Mouse (Mus musculus): ENCODE data around the gene Pgap3. TPM values are rescaled to one million over a fixed set of nuclear protein-coding genes. Genes with fewer than 3 reads are reported as not detected.

Pgap3 gene
- polyA plus RNA-seq, 1 experiment from 2014 or later: 17.4 TPM

DNA sequence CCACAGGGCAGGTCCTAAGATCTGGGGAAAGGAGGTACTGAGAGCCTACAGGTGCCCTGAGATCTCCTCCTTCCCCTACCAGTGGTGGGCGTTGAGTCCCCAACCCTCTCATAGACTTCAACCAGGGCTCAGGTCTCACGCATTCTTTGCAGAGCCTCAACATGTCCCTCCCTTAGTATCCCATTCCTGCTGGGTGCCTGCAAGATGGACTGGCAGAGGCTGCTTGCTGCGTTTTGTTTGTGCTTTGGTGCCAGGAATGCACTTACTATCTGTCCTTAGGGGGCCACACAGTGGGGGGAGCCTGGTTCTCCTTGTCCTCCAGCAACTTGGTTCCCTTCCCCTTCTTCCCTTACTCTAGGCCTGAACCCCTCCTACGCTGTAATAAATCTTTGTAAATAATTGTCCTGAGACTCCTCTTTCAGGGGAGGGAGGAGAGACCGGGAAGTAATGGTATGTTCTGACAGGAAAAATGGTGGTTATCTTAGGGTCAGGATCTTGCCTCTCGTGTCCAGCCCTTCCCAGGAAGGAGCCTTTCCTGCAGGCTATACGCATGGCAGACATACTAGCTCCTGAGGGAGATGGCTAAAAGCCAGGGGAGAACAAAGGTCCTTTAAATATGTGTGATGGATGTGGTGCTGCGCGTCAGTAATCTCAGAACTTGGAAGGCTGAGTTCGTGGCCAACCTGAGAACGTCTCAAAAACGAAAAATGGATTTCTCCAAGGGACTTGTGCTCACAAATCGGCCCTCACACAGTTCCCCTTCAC is 42.7 kb downstream of the Pgap3 start:
- peak overlapping the region; percentile 76 for H3K4me2 ChIP-seq (ENCODE audit: low read length)
- no peaks in the 10 kb centered on the region for H3K27me3 ChIP-seq (ENCODE audit: insufficient read depth, low read length)
- ATAC-seq (replicated peaks; ENCODE audit: low FRiP score, low read depth) (peak; percentile 21; the same call in 1 of the 2 replicates), DNase-seq (ENCODE audit: low spot score) (peak; percentile 91)
- H3K27ac ChIP-seq: peak overlapping the region; percentile 97
- H3K9me3 ChIP-seq (replicated peaks; ENCODE audit: low read length): no peaks in the 10 kb centered on the region
- H3K36me3 ChIP-seq (ENCODE audit: insufficient read depth, low read length): no peaks in the 10 kb centered on the region
- no peak for TF ChIP-seq CTCF (IDR thresholded peaks at IDR 0.05; ENCODE audit: low read depth)
- H3K4me3 ChIP-seq (replicated peaks; ENCODE audit: low read depth, low read length): peak overlapping the region; percentile 77
- H3K9ac ChIP-seq (ENCODE audit: low read depth, low read length): peak overlapping the region; percentile 39
- H3K4me1 ChIP-seq (replicated peaks; ENCODE audit: insufficient read depth, low read length): peaks cover 29% of the 10 kb centered on the region
- 6% methylated on average over 13 of the region's 13 CpGs for WGBS

DNA sequence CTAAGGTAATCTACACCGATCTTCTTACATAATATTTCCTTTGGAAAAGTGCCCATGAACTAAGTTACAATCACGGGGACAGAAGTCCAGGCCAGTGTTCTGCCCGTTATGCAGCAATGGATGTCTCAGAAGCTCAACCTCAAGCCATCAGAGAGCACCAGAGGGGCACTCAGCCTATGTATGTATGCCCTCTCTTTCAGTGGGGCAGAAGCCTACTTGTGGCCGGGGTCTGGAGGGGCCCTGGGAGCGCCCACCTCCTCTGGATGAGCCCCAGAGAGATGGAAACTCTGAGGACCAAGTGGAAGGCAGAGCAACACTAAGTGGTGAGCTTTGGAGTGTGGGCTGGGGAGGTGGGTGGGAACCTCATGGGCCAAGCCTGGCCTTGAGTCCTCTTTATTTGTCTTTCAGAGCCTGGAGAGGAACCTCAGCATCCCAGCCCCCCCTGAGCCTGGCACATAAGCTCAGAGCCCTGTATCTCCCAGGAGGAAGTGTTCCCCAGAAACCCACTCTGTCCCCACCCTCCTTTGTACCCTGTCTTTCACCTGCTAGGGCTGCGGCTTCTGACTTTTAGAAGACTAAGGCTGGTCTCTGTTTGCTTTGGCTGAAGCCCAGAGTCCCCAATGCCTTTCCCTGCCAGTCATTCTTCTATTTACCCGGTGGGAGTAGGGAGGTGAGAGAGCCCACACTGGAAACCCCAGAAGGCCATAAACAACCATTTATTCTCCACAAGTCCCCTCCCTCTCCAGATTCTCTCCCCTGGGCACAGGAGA is 43.5 kb downstream of the Pgap3 start:
- peak overlapping the region; percentile 76 for H3K4me2 ChIP-seq (ENCODE audit: low read length)
- peak overlapping the region; percentile 97 for H3K27ac ChIP-seq
- DNase-seq (ENCODE audit: low spot score): no peak
- H3K4me1 ChIP-seq (replicated peaks; ENCODE audit: insufficient read depth, low read length): peaks cover 28% of the 10 kb centered on the region
- no peak for ATAC-seq (replicated peaks; ENCODE audit: low FRiP score, low read depth)
- TF ChIP-seq CTCF (IDR thresholded peaks at IDR 0.05; ENCODE audit: low read depth): no peak
- no peaks in the 10 kb centered on the region for H3K36me3 ChIP-seq (ENCODE audit: insufficient read depth, low read length)
- H3K9me3 ChIP-seq (replicated peaks; ENCODE audit: low read length): no peaks in the 10 kb centered on the region
- 53% methylated on average over 7 of the region's 7 CpGs for WGBS
- no peaks in the 10 kb centered on the region for H3K27me3 ChIP-seq (ENCODE audit: insufficient read depth, low read length)
- H3K9ac ChIP-seq (ENCODE audit: low read depth, low read length): no peak overlapping the region
- no peak overlapping the region for H3K4me3 ChIP-seq (replicated peaks; ENCODE audit: low read depth, low read length)

DNA sequence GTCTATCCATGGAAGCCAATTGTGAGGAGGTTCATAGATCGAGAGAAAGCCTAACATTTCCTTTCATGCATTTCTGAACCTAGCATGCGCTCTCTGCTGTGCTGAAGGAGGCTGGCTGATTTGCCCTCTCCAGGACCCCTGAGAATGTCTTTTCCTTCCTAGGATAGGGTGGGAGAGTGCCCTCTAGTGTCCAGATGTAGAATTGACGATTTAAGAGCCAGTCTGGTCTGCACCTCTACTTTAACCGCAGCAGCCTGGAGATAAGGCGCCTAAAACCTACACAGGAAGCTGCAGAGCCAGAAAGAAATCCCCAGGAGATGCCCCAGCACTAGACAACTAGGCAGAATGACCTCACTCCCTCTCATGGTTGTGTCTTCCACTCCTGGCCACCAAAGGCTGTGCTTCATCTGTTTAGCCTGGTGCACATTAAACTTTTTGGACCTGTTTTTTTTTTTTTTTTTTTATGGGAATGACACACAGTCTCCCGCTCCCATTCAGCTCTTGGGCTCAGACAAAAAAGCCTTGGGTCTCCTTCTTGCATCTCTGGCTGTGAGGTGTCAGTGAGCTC is 44.5 kb downstream of the Pgap3 start:
- no peaks in the 10 kb centered on the region for H3K36me3 ChIP-seq (ENCODE audit: insufficient read depth, low read length)
- TF ChIP-seq CTCF (IDR thresholded peaks at IDR 0.05; ENCODE audit: low read depth): peak; percentile 92
- ATAC-seq (replicated peaks; ENCODE audit: low FRiP score, low read depth) (no peak), DNase-seq (ENCODE audit: low spot score) (peak; percentile 95)
- 4% methylated on average over 6 of the region's 6 CpGs for WGBS
- no peak overlapping the region for H3K27ac ChIP-seq
- H3K4me3 ChIP-seq (replicated peaks; ENCODE audit: low read depth, low read length): no peak overlapping the region
- H3K4me2 ChIP-seq (ENCODE audit: low read length): no peak overlapping the region
- H3K9me3 ChIP-seq (replicated peaks; ENCODE audit: low read length): no peaks in the 10 kb centered on the region
- peaks cover 18% of the 10 kb centered on the region for H3K4me1 ChIP-seq (replicated peaks; ENCODE audit: insufficient read depth, low read length)
- H3K9ac ChIP-seq (ENCODE audit: low read depth, low read length): no peak overlapping the region
- peaks cover 4% of the 10 kb centered on the region; the same call in 1 of the 2 replicates for H3K27me3 ChIP-seq (ENCODE audit: insufficient read depth, low read length)

DNA sequence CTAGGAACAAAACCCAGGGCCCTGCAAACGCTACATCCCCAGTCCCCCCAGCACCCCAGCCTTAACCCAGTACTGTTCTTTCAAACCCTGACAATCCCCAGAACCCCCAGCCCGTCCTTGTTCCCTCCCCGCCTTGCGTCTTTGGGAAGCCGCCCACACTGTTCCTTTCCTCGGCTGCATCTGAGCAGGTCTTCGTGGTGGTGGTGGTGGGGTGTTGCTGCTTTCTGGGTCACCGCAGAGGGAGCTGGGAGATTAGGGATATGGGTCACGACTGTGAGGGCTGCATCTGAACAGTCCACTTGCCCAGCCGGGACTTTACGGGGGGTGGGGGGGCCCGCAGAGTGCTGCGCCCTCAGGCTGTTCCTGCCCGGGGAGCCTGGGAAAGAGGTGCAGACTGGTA is 45.8 kb downstream of the Pgap3 start:
- no peak for ATAC-seq (replicated peaks; ENCODE audit: low FRiP score, low read depth)
- no peaks in the 10 kb centered on the region for H3K36me3 ChIP-seq (ENCODE audit: insufficient read depth, low read length)
- H3K9me3 ChIP-seq (replicated peaks; ENCODE audit: low read length): no peaks in the 10 kb centered on the region
- no peak for TF ChIP-seq CTCF (IDR thresholded peaks at IDR 0.05; ENCODE audit: low read depth)
- peaks cover 16% of the 10 kb centered on the region for H3K27me3 ChIP-seq (ENCODE audit: insufficient read depth, low read length)
- no peak overlapping the region for H3K9ac ChIP-seq (ENCODE audit: low read depth, low read length)
- DNase-seq (ENCODE audit: low spot score): no peak
- H3K4me3 ChIP-seq (replicated peaks; ENCODE audit: low read depth, low read length): no peak overlapping the region
- H3K27ac ChIP-seq: no peak overlapping the region
- 65% methylated on average over 14 of the region's 14 CpGs for WGBS
- no peak overlapping the region for H3K4me2 ChIP-seq (ENCODE audit: low read length)
- peaks cover 13% of the 10 kb centered on the region for H3K4me1 ChIP-seq (replicated peaks; ENCODE audit: insufficient read depth, low read length)

DNA sequence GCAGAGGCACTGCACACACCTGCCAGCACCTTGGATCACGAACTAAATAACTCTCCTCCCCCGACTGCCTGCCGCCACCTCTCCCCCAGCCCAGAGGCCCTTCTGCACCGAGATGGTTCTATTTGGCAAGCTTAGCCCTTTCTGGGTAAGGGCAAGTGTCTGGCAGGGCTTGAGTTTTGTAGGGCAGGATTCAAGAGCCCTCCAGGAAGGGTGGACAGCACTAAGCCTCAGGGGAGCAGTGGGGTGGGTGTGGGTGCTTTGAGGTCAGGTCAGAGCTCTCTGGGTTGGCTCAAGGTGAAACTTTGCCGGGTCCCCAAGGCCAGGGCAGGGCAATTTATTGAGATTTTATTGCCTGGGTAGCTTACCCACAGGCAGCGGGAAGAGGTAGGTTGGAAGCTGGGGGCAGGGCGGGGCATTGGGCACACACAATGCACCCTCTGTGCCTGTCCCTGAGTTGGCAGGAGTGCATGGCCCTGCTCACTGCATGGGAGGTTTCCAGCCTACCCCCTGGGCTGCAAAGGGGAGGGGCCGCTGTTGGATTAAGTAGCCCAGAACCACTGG is 46.6 kb downstream of the Pgap3 start:
- no peak for TF ChIP-seq CTCF (IDR thresholded peaks at IDR 0.05; ENCODE audit: low read depth)
- ATAC-seq (replicated peaks; ENCODE audit: low FRiP score, low read depth) (no peak), DNase-seq (ENCODE audit: low spot score) (no peak)
- Histone ChIP-seq H3K36me3 (ENCODE audit: insufficient read depth, low read length) (no peaks in the 10 kb centered on the region), H3K9me3 (replicated peaks; ENCODE audit: low read length) (no peaks in the 10 kb centered on the region), H3K4me1 (replicated peaks; ENCODE audit: insufficient read depth, low read length) (peaks cover 9% of the 10 kb centered on the region), H3K4me2 (ENCODE audit: low read length) (no peak overlapping the region), H3K27me3 (ENCODE audit: insufficient read depth, low read length) (peaks cover 19% of the 10 kb centered on the region), H3K27ac (no peak overlapping the region), H3K9ac (ENCODE audit: low read depth, low read length) (no peak overlapping the region), H3K4me3 (replicated peaks; ENCODE audit: low read depth, low read length) (no peak overlapping the region)
- WGBS: 20% methylated on average over 8 of the region's 8 CpGs

Data from kidney, postnatal 0 days (tissue).